Mouse (Mus musculus): ENCODE data around the gene Slc22a23.

DNA sequence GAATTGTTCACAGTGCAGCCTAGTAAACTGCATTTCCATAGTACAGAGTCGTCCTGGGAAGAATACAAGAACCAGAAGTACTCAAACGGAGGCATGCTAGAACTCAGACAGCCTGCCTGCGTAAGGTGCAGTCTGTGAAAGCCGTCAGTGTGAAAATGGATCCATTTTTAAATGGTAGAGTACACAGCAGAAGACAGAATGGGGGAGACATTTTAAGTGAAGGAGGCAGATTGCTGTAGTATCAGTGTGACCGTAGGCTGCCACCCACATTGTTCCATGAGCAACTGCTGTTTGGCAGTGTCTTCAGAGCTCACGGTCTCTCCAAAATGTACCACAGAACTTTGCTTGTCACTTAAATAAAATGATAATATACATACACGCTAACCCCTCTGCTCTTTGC lies 210.7 kb downstream of the Slc22a23 start:
- TF ChIP-seq CTCF (IDR thresholded peaks at IDR 0.05; ENCODE audit: insufficient read depth, low read depth, low read length) (no peak), POLR2A (IDR thresholded peaks at IDR 0.05; ENCODE audit: insufficient read depth, low read depth, low read length) (no peak)
